Mouse (Mus musculus) lung, postnatal 4 days (tissue): ENCODE results near the gene Tnfrsf14.

ENCODE experiments used
- DNase-seq, 2 experiments: peaks; one replicate each; pipeline ENCODE4 v3.0.0; 2021

Gene Tnfrsf14

GRCm38 (mm10) chr4:154948066-154948939, 19.9 kb upstream of the Tnfrsf14 start:
- DNase-seq = peak; percentile 43 to 71

- peak; percentile 76 to 81 for DNase-seq
Observed at GRCm38 (mm10) chr4:154946319-154946718, 18.0 kb upstream of the Tnfrsf14 start.

GRCm38 (mm10) chr4:154944121-154944590, 15.8 kb upstream of the Tnfrsf14 start:
- peak; percentile 80 to 86 for DNase-seq

GRCm38 (mm10) chr4:154943323-154944039, 15.1 kb upstream of the Tnfrsf14 start:
- DNase-seq = no peak

- no peak for DNase-seq
Observed at GRCm38 (mm10) chr4:154942632-154943322, 14.4 kb upstream of the Tnfrsf14 start.

GRCm38 (mm10) chr4:154941831-154942230, 13.5 kb upstream of the Tnfrsf14 start:
- DNase-seq = no peak

- no peak for DNase-seq
Observed at GRCm38 (mm10) chr4:154940156-154940555, 11.8 kb upstream of the Tnfrsf14 start.

GRCm38 (mm10) chr4:154937746-154938145, 9.4 kb upstream of the Tnfrsf14 start:
- DNase-seq = no peak

GRCm38 (mm10) chr4:154936542-154937255, 8.3 kb upstream of the Tnfrsf14 start:
- DNase-seq = no peak

- DNase-seq = no peak
Observed at GRCm38 (mm10) chr4:154935788-154936187, 7.4 kb upstream of the Tnfrsf14 start.

GRCm38 (mm10) chr4:154934800-154935199, 6.4 kb upstream of the Tnfrsf14 start:
- no peak for DNase-seq

- no peak for DNase-seq
Observed at GRCm38 (mm10) chr4:154933306-154933907, 5.0 kb upstream of the Tnfrsf14 start.

- peak; percentile 44 to 47 for DNase-seq
Observed at GRCm38 (mm10) chr4:154929088-154929660, 811 bp upstream of the Tnfrsf14 start.

GRCm38 (mm10) chr4:154927899-154928337, 445 bp downstream of the Tnfrsf14 start:
- DNase-seq = peak; percentile 62 to 63

- peak; percentile 24 to 27 for DNase-seq
Observed at GRCm38 (mm10) chr4:154926969-154927898, 1.1 kb downstream of the Tnfrsf14 start.

- peak; percentile 18 to 35 for DNase-seq
Observed at GRCm38 (mm10) chr4:154925413-154925812, 3.0 kb downstream of the Tnfrsf14 start.

- no peak for DNase-seq
Observed at GRCm38 (mm10) chr4:154922931-154923330, 5.4 kb downstream of the Tnfrsf14 start.

- no peak for DNase-seq
Observed at GRCm38 (mm10) chr4:154922291-154922690, 6.1 kb downstream of the Tnfrsf14 start.

- peak in 1 of 2 experiments; percentile 2 for DNase-seq
Observed at GRCm38 (mm10) chr4:154916662-154917061, 11.7 kb downstream of the Tnfrsf14 start.

- peak in 1 of 2 experiments; percentile 17 for DNase-seq
Observed at GRCm38 (mm10) chr4:154915286-154915685, 13.1 kb downstream of the Tnfrsf14 start.
